Mouse (Mus musculus) kidney, embryonic 16.5 days (tissue): ENCODE measurements around the gene Hip1. TPM values are rescaled to one million over a fixed set of nuclear protein-coding genes. Genes with fewer than 3 reads are reported as not detected.

Experiments
- ATAC-seq: fragments of 200-750 bp; cut with Nextera tagmentation; 2 replicates; pipeline ENCODE4 v1.8.0; 2017; ENCODE audit warnings: moderate TSS enrichment; ENCODE audit not compliant: low FRiP score, low TSS enrichment
- H3K27ac ChIP-seq: fragments of 300-500 bp; sonication (generic); 2 replicates; pipeline ENCODE4 v1.5.1; 2014; ENCODE audit warnings: low read length
- H3K27me3 ChIP-seq: fragments of 300-500 bp; sonication (generic); 2 replicates; pipeline ENCODE4 v1.6.1; 2014; ENCODE audit warnings: low read length, control low read depth, mixed read lengths; ENCODE audit not compliant: insufficient read depth
- H3K36me3 ChIP-seq: fragments of 300-500 bp; sonication (generic); 2 replicates; pipeline ENCODE4 v1.6.1; 2014; ENCODE audit warnings: low read length, control low read depth, mixed read lengths; ENCODE audit not compliant: insufficient read depth
- H3K4me1 ChIP-seq: fragments of 300-500 bp; sonication (generic); 2 replicates; pipeline ENCODE4 v1.6.1; 2014; ENCODE audit warnings: low read length, control low read depth, mixed read lengths; ENCODE audit not compliant: insufficient read depth
- H3K4me2 ChIP-seq: fragments of 300-500 bp; sonication (generic); replicated peaks from 2 replicates; pipeline ENCODE4 v1.6.1; 2014; ENCODE audit warnings: low read depth, low read length
- H3K4me3 ChIP-seq: fragments of 300-500 bp; sonication (generic); 2 replicates; pipeline ENCODE4 v1.5.1; 2014; ENCODE audit warnings: mild to moderate bottlenecking, low read length
- H3K9ac ChIP-seq: fragments of 300-500 bp; sonication (generic); replicated peaks from 2 replicates; pipeline ENCODE4 v1.6.1; 2014; ENCODE audit warnings: low read length
- H3K9me3 ChIP-seq: fragments of 300-500 bp; sonication (generic); 2 replicates; pipeline ENCODE4 v1.6.1; 2016; ENCODE audit warnings: low read length, control low read depth
- WGBS: fragments of 180-500 bp; shearing (Covaris S2); extraction: QIAGEN DNeasy Blood & Tissue Kit; methylation state at CpG from one replicate; pipeline ENCODE4 v1.1.7; 2014; 5-methylcytosine and 5-hydroxymethylcytosine counted together
- polyA plus RNA-seq: library from polyadenylated mRNA; unstranded; fragments of >200 nt; fragmentation: Nextera tagmentation; extraction: Ambion mirVana; gene quantifications from 2 replicates; pipeline ENCODE4 v1.2.1, GENCODE M21; 2015

Gene Hip1
- polyA plus RNA-seq, 1 experiment from 2014 or later: 37.1 TPM

DNA sequence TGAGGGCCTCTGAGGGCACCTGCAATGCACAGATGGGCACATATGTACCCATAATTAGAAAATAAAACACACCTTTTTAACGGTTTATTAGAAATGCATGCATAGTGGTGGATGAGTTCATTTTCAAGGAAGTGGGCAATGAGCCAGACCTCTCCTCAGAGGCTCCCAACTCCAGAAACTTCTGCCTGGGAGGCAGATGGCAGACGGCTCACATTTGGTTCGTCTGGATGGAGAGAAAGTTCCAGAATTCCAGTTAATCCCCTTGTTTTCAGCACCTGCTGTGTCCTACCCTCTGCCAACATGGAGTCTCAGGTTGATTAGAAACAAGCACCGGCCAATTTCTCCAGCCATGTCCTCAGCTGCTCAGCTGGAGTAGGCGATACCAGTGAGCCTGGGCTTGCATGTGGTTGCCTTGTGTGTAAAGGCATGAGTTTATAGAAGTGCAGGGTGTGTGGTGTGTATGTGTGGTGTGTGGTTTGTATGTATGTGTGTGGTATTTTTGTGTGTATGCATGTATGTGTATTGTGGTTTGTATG is 27.5 kb downstream of the Hip1 start:
- 90% methylated on average over 5 of the region's 5 CpGs for WGBS
- Histone ChIP-seq H3K27ac (no peak overlapping the region), H3K9me3 (peaks cover 10% of the 10 kb centered on the region), H3K27me3 (no peaks in the 10 kb centered on the region), H3K4me1 (0 out of 2 replicates have a peak, but pooled peaks cover under 1% of the 10 kb centered on the region), H3K9ac (no peak overlapping the region), H3K4me3 (no peak overlapping the region), H3K4me2 (no peak overlapping the region), H3K36me3 (peaks cover 15% of the 10 kb centered on the region)
- ATAC-seq: no peak

- Histone ChIP-seq H3K27me3 (no peaks in the 10 kb centered on the region), H3K9me3 (peaks cover 10% of the 10 kb centered on the region), H3K36me3 (peaks cover 15% of the 10 kb centered on the region), H3K27ac (no peak overlapping the region), H3K4me1 (peaks cover 15% of the 10 kb centered on the region), H3K9ac (no peak overlapping the region), H3K4me2 (no peak overlapping the region), H3K4me3 (no peak overlapping the region)
- no peak for ATAC-seq
- WGBS: 68% methylated on average over 4 of the region's 4 CpGs
Measured at GRCm38 (mm10) chr5:135513131-135513530, 31.8 kb downstream of the Hip1 start.

DNA sequence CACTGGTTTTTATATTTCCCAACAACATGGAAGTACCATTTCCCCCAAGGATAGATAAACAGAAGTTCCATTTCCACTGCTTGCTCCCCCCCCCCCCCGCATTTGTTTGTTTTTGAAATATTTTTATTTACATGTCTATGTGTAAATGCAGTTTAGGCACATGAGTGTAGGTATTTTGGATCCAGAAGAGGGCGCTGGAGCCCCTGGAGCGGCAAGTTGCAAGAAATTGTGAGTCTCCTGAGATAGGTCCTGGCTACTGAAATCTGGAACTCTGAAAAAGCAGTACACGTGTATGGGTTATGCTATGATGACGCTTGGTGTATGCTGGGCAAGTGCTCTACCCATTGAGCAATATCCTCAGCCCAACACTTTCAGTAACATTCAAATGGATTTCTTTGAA is 33.8 kb downstream of the Hip1 start:
- no peak for ATAC-seq

GRCm38 (mm10) chr5:135508284-135508683 is 36.6 kb downstream of the Hip1 start:
- 74% methylated on average over 3 of the region's 3 CpGs for WGBS
- no peak overlapping the region for H3K4me3 ChIP-seq
- peaks cover 36% of the 10 kb centered on the region for H3K4me1 ChIP-seq
- no peak overlapping the region for H3K4me2 ChIP-seq
- no peaks in the 10 kb centered on the region for H3K9me3 ChIP-seq
- no peak for ATAC-seq
- H3K9ac ChIP-seq: no peak overlapping the region
- no peaks in the 10 kb centered on the region for H3K36me3 ChIP-seq
- no peak overlapping the region for H3K27ac ChIP-seq
- no peaks in the 10 kb centered on the region for H3K27me3 ChIP-seq

More for the DNA sequence above, 33.8 kb downstream of the Hip1 start:
- H3K4me1 ChIP-seq: peaks cover 29% of the 10 kb centered on the region
- no peak overlapping the region for H3K4me2 ChIP-seq
- peaks cover 10% of the 10 kb centered on the region for H3K9me3 ChIP-seq
- H3K27me3 ChIP-seq: no peaks in the 10 kb centered on the region
- H3K27ac ChIP-seq: no peak overlapping the region
- H3K9ac ChIP-seq: no peak overlapping the region
- H3K4me3 ChIP-seq: no peak overlapping the region
- 66% methylated on average over 5 of the region's 5 CpGs for WGBS
- H3K36me3 ChIP-seq: peaks cover 6% of the 10 kb centered on the region

- H3K9ac ChIP-seq: no peak overlapping the region
- H3K27ac ChIP-seq: peak overlapping the region; percentile 44; the same call in 1 of the 2 replicates
- H3K9me3 ChIP-seq: no peaks in the 10 kb centered on the region
- H3K4me1 ChIP-seq: peaks cover 36% of the 10 kb centered on the region
- no peaks in the 10 kb centered on the region for H3K27me3 ChIP-seq
- 40% methylated on average over 18 of the region's 18 CpGs for WGBS
- no peak for ATAC-seq
- H3K4me3 ChIP-seq: no peak overlapping the region
- no peaks in the 10 kb centered on the region for H3K36me3 ChIP-seq
- no peak overlapping the region; the same call in 1 of the 2 replicates for H3K4me2 ChIP-seq
Measured at GRCm38 (mm10) chr5:135507561-135508273, 37.2 kb downstream of the Hip1 start.

GRCm38 (mm10) chr5:135505442-135505841 is 39.5 kb downstream of the Hip1 start:
- no peaks in the 10 kb centered on the region for H3K27me3 ChIP-seq
- H3K9me3 ChIP-seq: no peaks in the 10 kb centered on the region
- H3K9ac ChIP-seq: no peak overlapping the region
- H3K4me2 ChIP-seq: no peak overlapping the region
- no peak overlapping the region for H3K4me3 ChIP-seq
- ATAC-seq: no peak
- WGBS: 51% methylated on average over 5 of the region's 5 CpGs
- no peak overlapping the region for H3K27ac ChIP-seq
- H3K4me1 ChIP-seq: peaks cover 42% of the 10 kb centered on the region
- H3K36me3 ChIP-seq: no peaks in the 10 kb centered on the region

- Histone ChIP-seq H3K27me3 (no peaks in the 10 kb centered on the region), H3K4me3 (no peak overlapping the region)
- 52% methylated on average over 7 of the region's 7 CpGs for WGBS
Measured at GRCm38 (mm10) chr5:135502931-135503330, 42.0 kb downstream of the Hip1 start.

GRCm38 (mm10) chr5:135502027-135502426 is 42.9 kb downstream of the Hip1 start:
- H3K4me2 ChIP-seq: no peak overlapping the region
- peaks cover 22% of the 10 kb centered on the region for H3K4me1 ChIP-seq
- no peaks in the 10 kb centered on the region for H3K27me3 ChIP-seq
- WGBS: 75% methylated on average over 8 of the region's 8 CpGs
- H3K9ac ChIP-seq: no peak overlapping the region
- H3K4me3 ChIP-seq: no peak overlapping the region
- no peak for ATAC-seq
- H3K27ac ChIP-seq: no peak overlapping the region
- H3K9me3 ChIP-seq: no peaks in the 10 kb centered on the region
- no peaks in the 10 kb centered on the region for H3K36me3 ChIP-seq

More at GRCm38 (mm10) chr5:135502931-135503330, 42.0 kb downstream of the Hip1 start:
- H3K36me3 ChIP-seq: no peaks in the 10 kb centered on the region
- peaks cover 25% of the 10 kb centered on the region for H3K4me1 ChIP-seq
- no peaks in the 10 kb centered on the region for H3K9me3 ChIP-seq
- ATAC-seq: no peak
- no peak overlapping the region for H3K4me2 ChIP-seq
- H3K27ac ChIP-seq: no peak overlapping the region
- H3K9ac ChIP-seq: no peak overlapping the region

DNA sequence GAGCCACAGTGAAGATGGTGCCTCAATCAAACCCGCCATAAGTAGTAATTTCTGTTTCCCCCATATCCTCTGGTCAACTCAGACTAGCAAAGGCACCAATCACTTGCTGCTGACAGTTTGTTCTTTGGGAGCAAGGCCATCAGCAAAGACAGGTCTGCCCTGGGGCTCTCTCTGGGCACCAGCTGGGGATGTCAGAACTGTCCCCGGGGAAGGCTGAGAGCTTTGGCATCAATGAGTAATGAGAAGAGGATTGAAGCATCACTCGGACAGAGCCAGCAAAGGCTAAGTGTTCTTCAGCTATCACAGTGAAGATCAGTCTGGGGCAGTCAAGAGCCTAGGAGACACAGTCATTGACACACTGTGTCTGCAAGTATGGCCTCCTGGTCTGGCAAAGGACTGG is 46.0 kb downstream of the Hip1 start:
- no peak overlapping the region for H3K4me2 ChIP-seq
- H3K9me3 ChIP-seq: no peaks in the 10 kb centered on the region
- no peaks in the 10 kb centered on the region for H3K27me3 ChIP-seq
- H3K9ac ChIP-seq: no peak overlapping the region
- 87% methylated on average over 3 of the region's 3 CpGs for WGBS
- no peaks in the 10 kb centered on the region for H3K36me3 ChIP-seq
- no peak overlapping the region for H3K4me3 ChIP-seq
- no peak for ATAC-seq
- peaks cover 12% of the 10 kb centered on the region for H3K4me1 ChIP-seq
- H3K27ac ChIP-seq: no peak overlapping the region

GRCm38 (mm10) chr5:135497347-135497955 is 47.5 kb downstream of the Hip1 start:
- no peaks in the 10 kb centered on the region for H3K9me3 ChIP-seq
- no peaks in the 10 kb centered on the region for H3K36me3 ChIP-seq
- no peak overlapping the region for H3K9ac ChIP-seq
- no peak overlapping the region for H3K27ac ChIP-seq
- H3K4me1 ChIP-seq: peaks cover 12% of the 10 kb centered on the region
- no peaks in the 10 kb centered on the region for H3K27me3 ChIP-seq
- no peak overlapping the region for H3K4me2 ChIP-seq
- no peak for ATAC-seq
- WGBS: 64% methylated on average over 6 of the region's 6 CpGs
- H3K4me3 ChIP-seq: no peak overlapping the region
